In the genomic region with DNA sequence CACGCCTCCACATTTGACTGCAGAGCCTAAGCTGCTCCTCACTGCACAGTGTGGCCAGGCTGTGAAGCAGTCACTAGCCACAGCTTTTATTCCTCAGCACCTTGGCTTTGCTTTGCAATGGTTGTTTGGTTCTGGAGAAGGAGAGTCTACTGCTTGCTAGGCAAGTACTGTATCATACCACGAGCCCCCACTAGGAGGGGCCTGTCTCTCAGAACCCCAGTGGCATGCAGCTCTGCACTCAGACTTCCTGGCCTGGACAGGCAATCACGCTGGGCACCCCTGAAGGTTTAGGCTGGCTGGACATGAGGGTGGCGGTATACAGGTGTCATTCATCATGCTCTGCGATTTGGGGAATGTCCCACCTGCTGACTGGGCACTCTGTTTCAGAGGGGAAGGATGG, we compare ENCODE assay signal across 10 mouse cellular contexts. TPM values are rescaled to one million over a fixed set of nuclear protein-coding genes. Genes with fewer than 3 reads are reported as not detected.
A peak's percentile ranks its signal among the peaks of the same experiment; 100 is the strongest.
DNase-seq lines count a peak whose midpoint lies in the region.
"Had no signal": no experiment of that assay in that cellular context is flagged by ENCODE, and none has a peak within 500 bp of the region (broad histone marks: within the 10 kb centered on the region; RNA-seq: fewer than 3 reads in every experiment).

No protein-coding gene starts in this region.

- peak; percentile 33 for DNase-seq in heart, postnatal 4 days
- no peak for DNase-seq in heart, postnatal 10 days
- DNase-seq in lung, postnatal 10 days, result peak; percentile 40
- DNase-seq in lung, adult 18-20 months, result no peak
- DNase-seq in embryo, embryonic 9.5 days (ENCODE audit: extremely low spot score), result peak; percentile 5
- DNase-seq in retina, postnatal 1 day, result peak; percentile 15
- no peak for DNase-seq in gastrocnemius, postnatal 10 days
- DNase-seq in right cerebral cortex, postnatal 14 days, result no peak
- DNase-seq: adrenal gland, postnatal 25 days; gastrocnemius, adult 2 months had no signal

- intact Hi-C loops in heart, postnatal 10 days (cut with DNase I), result no loop called here

RNA-seq across cellular contexts. Expression of a gene that starts 26.0 kb away (rescaled TPM):
- total RNA-seq in heart, postnatal 4 days (2021), result 1 to 10 TPM; 1.1 to 1.2 TPM
- total RNA-seq in heart, postnatal 10 days (2021), result 1 to 10 TPM; 1.0 to 1.2 TPM
- total RNA-seq in gastrocnemius, postnatal 10 days (2021), result 1 to 10 TPM in 1 of 2 experiments, under 1 TPM in 1; 0.85 to 2.3 TPM

RNA-seq across cellular contexts. Expression of a gene that starts 26.9 kb away (rescaled TPM):
- total RNA-seq in heart, postnatal 4 days (2021), result 10 to 100 TPM; 68.7 to 73.8 TPM
- total RNA-seq in heart, postnatal 10 days (2021), result 10 to 100 TPM; 66.4 to 69.6 TPM
- 10 to 100 TPM; 49.4 to 67.7 TPM for total RNA-seq in gastrocnemius, postnatal 10 days (2021)

Comparison
In these comparisons a context has a peak if more than half of its experiments do, and no peak if none do; other contexts are left out.
1. DNase-seq: peak in heart, postnatal 4 days (single experiment), lung, postnatal 10 days (single experiment), embryo, embryonic 9.5 days (single experiment) and retina, postnatal 1 day (single experiment); none in heart, postnatal 10 days (0 of 2), lung, adult 18-20 months (0 of 2), gastrocnemius, postnatal 10 days (single experiment) and right cerebral cortex, postnatal 14 days (single experiment).